Mouse (Mus musculus): ENCODE data around the gene Dpagt1.

GRCm38 (mm10) chr9:44310750-44311135 is 15.1 kb upstream of the Dpagt1 start:
- TF ChIP-seq CTCF (IDR thresholded peaks at IDR 0.05; ENCODE audit: control insufficient read depth, insufficient read depth, insufficient read length) (no peak), CEBPB (IDR thresholded peaks at IDR 0.05; ENCODE audit: low read depth) (no peak)
